Mouse (Mus musculus) embryonic fibroblast, embryonic 13.5 days (primary cell): Measurements from ENCODE around the gene Ppp1r10.

Experiments used
- CTCF ChIP-seq: IDR thresholded peaks from 2 replicates; pipeline ENCODE4 v1.5.1; 2011; ENCODE audit warnings: mild to moderate bottlenecking, control low read depth, low read length, moderate library complexity, borderline replicate concordance; ENCODE audit not compliant: insufficient read depth
- POLR2A ChIP-seq: IDR thresholded peaks from 2 replicates; pipeline ENCODE4 v1.6.1; 2011; ENCODE audit warnings: low read depth, mild to moderate bottlenecking, control low read depth, low read length, moderate library complexity

DNA sequence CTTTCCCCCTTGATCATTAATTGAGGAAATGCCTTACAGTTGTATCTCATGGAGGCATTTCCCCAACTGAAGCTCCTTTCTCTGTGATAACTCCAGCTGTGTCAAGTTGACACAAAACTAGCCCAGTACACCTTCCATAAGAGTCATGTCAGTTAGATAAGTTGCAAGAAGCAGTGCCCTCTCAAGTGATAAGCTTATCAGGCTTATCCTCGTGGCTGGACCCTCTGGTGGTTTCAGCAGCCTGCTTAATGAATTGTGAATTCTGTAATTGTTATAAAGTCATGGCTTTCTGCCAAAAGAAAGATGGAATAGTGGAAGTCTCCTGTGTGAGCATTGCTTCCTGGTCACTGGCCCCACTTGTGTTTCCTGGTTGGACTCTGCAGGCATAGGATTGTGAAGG is 11.2 kb downstream of the Ppp1r10 start:
- no peak for TF ChIP-seq CTCF
- no peak for TF ChIP-seq POLR2A
